Mouse (Mus musculus): ENCODE data around the gene Ces5a. TPM values are rescaled to one million over a fixed set of nuclear protein-coding genes. Genes with fewer than 3 reads are reported as not detected.
A peak's percentile ranks its signal among the peaks of the same experiment; 100 is the strongest.

The Ces5a gene
- polyA plus RNA-seq, 1 experiment from 2014 or later: 0.42 TPM

GRCm38 (mm10) chr8:93564634-93565033 is 29.0 kb upstream of the Ces5a start:
- H3K36me3 ChIP-seq (ENCODE audit: control insufficient read depth, insufficient read depth, low read length): no peaks in the 10 kb centered on the region
- peaks cover 14% of the 10 kb centered on the region for H3K9me3 ChIP-seq (ENCODE audit: control insufficient read depth, low read length)
- H3K27me3 ChIP-seq (replicated peaks; ENCODE audit: control insufficient read depth, insufficient read depth, low read length): no peaks in the 10 kb centered on the region
- no peak overlapping the region for H3K4me3 ChIP-seq (ENCODE audit: low read depth, low read length)
- H3K4me1 ChIP-seq (ENCODE audit: control insufficient read depth, insufficient read depth, low read length): 0 out of 2 replicates have a peak, but pooled peaks cover 3% of the 10 kb centered on the region
- no peak overlapping the region for H3K4me2 ChIP-seq (ENCODE audit: low read depth, low read length)
- DNase-seq (ENCODE audit: low spot score) (no peak), ATAC-seq (ENCODE audit: low read depth) (no peak)
- H3K27ac ChIP-seq (replicated peaks; ENCODE audit: low read depth, low read length): no peak overlapping the region
- WGBS: 69% methylated on average over 4 of the region's 4 CpGs
- no peak overlapping the region for H3K9ac ChIP-seq (ENCODE audit: low read depth, low read length)

GRCm38 (mm10) chr8:93563551-93563950 is 27.9 kb upstream of the Ces5a start:
- Histone ChIP-seq H3K36me3 (ENCODE audit: control insufficient read depth, insufficient read depth, low read length) (no peaks in the 10 kb centered on the region), H3K27me3 (replicated peaks; ENCODE audit: control insufficient read depth, insufficient read depth, low read length) (no peaks in the 10 kb centered on the region), H3K9ac (ENCODE audit: low read depth, low read length) (no peak overlapping the region), H3K4me1 (ENCODE audit: control insufficient read depth, insufficient read depth, low read length) (0 out of 2 replicates have a peak, but pooled peaks cover 3% of the 10 kb centered on the region), H3K27ac (replicated peaks; ENCODE audit: low read depth, low read length) (no peak overlapping the region), H3K4me3 (ENCODE audit: low read depth, low read length) (no peak overlapping the region), H3K4me2 (ENCODE audit: low read depth, low read length) (no peak overlapping the region), H3K9me3 (ENCODE audit: control insufficient read depth, low read length) (peaks cover 5% of the 10 kb centered on the region)
- DNase-seq (ENCODE audit: low spot score): peak; percentile 9
- ATAC-seq (ENCODE audit: low read depth): no peak
- 79% methylated on average over 7 of the region's 7 CpGs for WGBS

GRCm38 (mm10) chr8:93562557-93563210 is 27.1 kb upstream of the Ces5a start:
- Histone ChIP-seq H3K9me3 (ENCODE audit: control insufficient read depth, low read length) (no peaks in the 10 kb centered on the region), H3K4me1 (ENCODE audit: control insufficient read depth, insufficient read depth, low read length) (0 out of 2 replicates have a peak, but pooled peaks cover 3% of the 10 kb centered on the region), H3K9ac (ENCODE audit: low read depth, low read length) (no peak overlapping the region), H3K4me3 (ENCODE audit: low read depth, low read length) (no peak overlapping the region), H3K4me2 (ENCODE audit: low read depth, low read length) (no peak overlapping the region), H3K36me3 (ENCODE audit: control insufficient read depth, insufficient read depth, low read length) (no peaks in the 10 kb centered on the region), H3K27me3 (replicated peaks; ENCODE audit: control insufficient read depth, insufficient read depth, low read length) (no peaks in the 10 kb centered on the region), H3K27ac (replicated peaks; ENCODE audit: low read depth, low read length) (no peak overlapping the region)
- peak; percentile 55; the same call in 1 of the 2 replicates for ATAC-seq (ENCODE audit: low read depth)
- DNase-seq (ENCODE audit: low spot score): peak; percentile 80
- 18% methylated on average over 6 of the region's 6 CpGs for WGBS

GRCm38 (mm10) chr8:93561271-93561670 is 25.6 kb upstream of the Ces5a start:
- no peaks in the 10 kb centered on the region for H3K9me3 ChIP-seq (ENCODE audit: control insufficient read depth, low read length)
- no peak overlapping the region for H3K4me3 ChIP-seq (ENCODE audit: low read depth, low read length)
- H3K27me3 ChIP-seq (replicated peaks; ENCODE audit: control insufficient read depth, insufficient read depth, low read length): no peaks in the 10 kb centered on the region
- ATAC-seq (ENCODE audit: low read depth) (no peak), DNase-seq (ENCODE audit: low spot score) (no peak)
- 74% methylated on average over 3 of the region's 3 CpGs for WGBS
- no peaks in the 10 kb centered on the region for H3K36me3 ChIP-seq (ENCODE audit: control insufficient read depth, insufficient read depth, low read length)
- H3K4me2 ChIP-seq (ENCODE audit: low read depth, low read length): no peak overlapping the region
- no peak overlapping the region for H3K27ac ChIP-seq (replicated peaks; ENCODE audit: low read depth, low read length)
- H3K4me1 ChIP-seq (ENCODE audit: control insufficient read depth, insufficient read depth, low read length): 0 out of 2 replicates have a peak, but pooled peaks cover 3% of the 10 kb centered on the region
- no peak overlapping the region for H3K9ac ChIP-seq (ENCODE audit: low read depth, low read length)

GRCm38 (mm10) chr8:93559696-93560095 is 24.1 kb upstream of the Ces5a start:
- H3K9ac ChIP-seq (ENCODE audit: low read depth, low read length): no peak overlapping the region
- ATAC-seq (ENCODE audit: low read depth): no peak
- no peak overlapping the region for H3K4me3 ChIP-seq (ENCODE audit: low read depth, low read length)
- WGBS: 81% methylated on average over 2 of the region's 2 CpGs
- 0 out of 2 replicates have a peak, but pooled peaks cover 3% of the 10 kb centered on the region for H3K4me1 ChIP-seq (ENCODE audit: control insufficient read depth, insufficient read depth, low read length)
- peaks cover 3% of the 10 kb centered on the region; the same call in 1 of the 2 replicates for H3K9me3 ChIP-seq (ENCODE audit: control insufficient read depth, low read length)
- H3K27ac ChIP-seq (replicated peaks; ENCODE audit: low read depth, low read length): no peak overlapping the region
- DNase-seq (ENCODE audit: low spot score): no peak
- H3K4me2 ChIP-seq (ENCODE audit: low read depth, low read length): no peak overlapping the region
- H3K36me3 ChIP-seq (ENCODE audit: control insufficient read depth, insufficient read depth, low read length): no peaks in the 10 kb centered on the region
- no peaks in the 10 kb centered on the region for H3K27me3 ChIP-seq (replicated peaks; ENCODE audit: control insufficient read depth, insufficient read depth, low read length)

- H3K4me3 ChIP-seq (ENCODE audit: low read depth, low read length): no peak overlapping the region
- no peak overlapping the region for H3K9ac ChIP-seq (ENCODE audit: low read depth, low read length)
- no peaks in the 10 kb centered on the region for H3K4me1 ChIP-seq (ENCODE audit: control insufficient read depth, insufficient read depth, low read length)
- no peak overlapping the region for H3K4me2 ChIP-seq (ENCODE audit: low read depth, low read length)
- no peak overlapping the region for H3K27ac ChIP-seq (replicated peaks; ENCODE audit: low read depth, low read length)
- no peaks in the 10 kb centered on the region for H3K27me3 ChIP-seq (replicated peaks; ENCODE audit: control insufficient read depth, insufficient read depth, low read length)
- no peaks in the 10 kb centered on the region for H3K36me3 ChIP-seq (ENCODE audit: control insufficient read depth, insufficient read depth, low read length)
- WGBS: 74% methylated on average over 3 of the region's 3 CpGs
- ATAC-seq (ENCODE audit: low read depth) (no peak), DNase-seq (ENCODE audit: low spot score) (no peak)
- no peaks in the 10 kb centered on the region for H3K9me3 ChIP-seq (ENCODE audit: control insufficient read depth, low read length)
Measured at GRCm38 (mm10) chr8:93502634-93503033, 33.0 kb downstream of the Ces5a start.

- no peak overlapping the region for H3K27ac ChIP-seq (replicated peaks; ENCODE audit: low read depth, low read length)
- H3K4me2 ChIP-seq (ENCODE audit: low read depth, low read length): no peak overlapping the region
- H3K9ac ChIP-seq (ENCODE audit: low read depth, low read length): no peak overlapping the region
- no peak for ATAC-seq (ENCODE audit: low read depth)
- H3K27me3 ChIP-seq (replicated peaks; ENCODE audit: control insufficient read depth, insufficient read depth, low read length): no peaks in the 10 kb centered on the region
- H3K4me1 ChIP-seq (ENCODE audit: control insufficient read depth, insufficient read depth, low read length): no peaks in the 10 kb centered on the region
- no peaks in the 10 kb centered on the region for H3K36me3 ChIP-seq (ENCODE audit: control insufficient read depth, insufficient read depth, low read length)
- 44% methylated on average over 9 of the region's 9 CpGs for whole genome bisulfite sequencing
- H3K9me3 ChIP-seq (ENCODE audit: control insufficient read depth, low read length): no peaks in the 10 kb centered on the region
- no peak overlapping the region for H3K4me3 ChIP-seq (ENCODE audit: low read depth, low read length)
- no peak for DNase-seq (ENCODE audit: low spot score)
Measured at GRCm38 (mm10) chr8:93499437-93499836, 36.2 kb downstream of the Ces5a start.

- no peaks in the 10 kb centered on the region for H3K4me1 ChIP-seq (ENCODE audit: control insufficient read depth, insufficient read depth, low read length)
- H3K36me3 ChIP-seq (ENCODE audit: control insufficient read depth, insufficient read depth, low read length): no peaks in the 10 kb centered on the region
- peak; percentile 59 for DNase-seq (ENCODE audit: low spot score)
- 17% methylated on average over 6 of the region's 6 CpGs for WGBS
- no peak overlapping the region for H3K4me3 ChIP-seq (ENCODE audit: low read depth, low read length)
- no peak overlapping the region for H3K4me2 ChIP-seq (ENCODE audit: low read depth, low read length)
- no peaks in the 10 kb centered on the region for H3K27me3 ChIP-seq (replicated peaks; ENCODE audit: control insufficient read depth, insufficient read depth, low read length)
- H3K9me3 ChIP-seq (ENCODE audit: control insufficient read depth, low read length): no peaks in the 10 kb centered on the region
- no peak for ATAC-seq (ENCODE audit: low read depth)
- no peak overlapping the region for H3K27ac ChIP-seq (replicated peaks; ENCODE audit: low read depth, low read length)
- no peak overlapping the region for H3K9ac ChIP-seq (ENCODE audit: low read depth, low read length)
Measured at GRCm38 (mm10) chr8:93495330-93495729, 40.3 kb downstream of the Ces5a start.

GRCm38 (mm10) chr8:93488743-93489142 is 46.9 kb downstream of the Ces5a start:
- H3K27me3 ChIP-seq (replicated peaks; ENCODE audit: control insufficient read depth, insufficient read depth, low read length): no peaks in the 10 kb centered on the region
- H3K27ac ChIP-seq (replicated peaks; ENCODE audit: low read depth, low read length): no peak overlapping the region
- no peaks in the 10 kb centered on the region for H3K4me1 ChIP-seq (ENCODE audit: control insufficient read depth, insufficient read depth, low read length)
- WGBS: 14% methylated on average over 4 of the region's 4 CpGs
- no peaks in the 10 kb centered on the region for H3K9me3 ChIP-seq (ENCODE audit: control insufficient read depth, low read length)
- ATAC-seq (ENCODE audit: low read depth) (no peak; the same call in 1 of the 2 replicates), DNase-seq (ENCODE audit: low spot score) (no peak)
- no peaks in the 10 kb centered on the region for H3K36me3 ChIP-seq (ENCODE audit: control insufficient read depth, insufficient read depth, low read length)
- H3K9ac ChIP-seq (ENCODE audit: low read depth, low read length): no peak overlapping the region
- no peak overlapping the region for H3K4me2 ChIP-seq (ENCODE audit: low read depth, low read length)
- H3K4me3 ChIP-seq (ENCODE audit: low read depth, low read length): no peak overlapping the region

All from embryonic facial prominence, embryonic 14.5 days (tissue).